Mouse (Mus musculus): ENCODE data around the gene Mmel1. TPM values are rescaled to one million over a fixed set of nuclear protein-coding genes. Genes with fewer than 3 reads are reported as not detected.

The Mmel1 gene
- polyA plus RNA-seq, 1 experiment = 0.09 TPM

DNA sequence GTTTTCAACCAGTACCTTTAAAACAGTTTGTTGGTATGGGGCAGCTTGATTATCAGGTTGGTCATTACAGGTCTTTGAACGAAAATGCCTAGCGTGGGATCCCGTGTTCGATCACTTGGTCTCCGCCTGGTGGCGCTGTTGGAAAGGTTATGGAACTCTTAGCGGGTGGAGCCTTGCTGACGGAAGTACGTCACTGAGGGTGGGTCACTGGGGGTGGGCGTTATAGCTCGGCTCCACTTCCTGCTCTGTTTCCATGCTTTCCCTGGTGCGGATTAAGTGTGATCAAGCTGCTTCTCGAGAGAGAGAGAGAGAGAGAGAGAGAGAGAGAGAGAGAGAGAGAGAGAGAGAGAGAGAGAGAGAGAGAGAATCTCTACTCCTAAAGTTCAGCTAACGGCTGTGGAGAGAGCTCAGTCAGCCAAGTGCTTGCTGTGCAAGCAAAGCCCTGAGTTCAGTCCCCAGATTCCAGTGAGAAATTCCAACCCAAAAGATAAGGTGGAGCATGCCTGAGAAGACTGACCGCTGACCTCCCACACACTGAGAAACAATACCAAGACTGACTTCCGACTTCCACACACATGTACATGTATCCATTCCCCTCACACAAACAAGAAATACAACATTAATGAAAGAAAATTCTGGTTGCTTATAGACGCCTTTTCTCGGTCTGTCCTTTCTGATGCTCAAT, 8.6 kb downstream of the Mmel1 start:
- Histone ChIP-seq H3K4me3 (replicated peaks; ENCODE audit: extremely low read depth, low read depth, low read length) (peak overlapping the region; percentile 27), H3K4me1 (ENCODE audit: control insufficient read depth, insufficient read depth, low read length) (peaks cover 2% of the 10 kb centered on the region; the same call in 1 of the 2 replicates)
- TF ChIP-seq POLR2A (IDR thresholded peaks at IDR 0.05; ENCODE audit: borderline replicate concordance, extremely low read depth, low read depth, low read length) (peak; percentile 67; the same call in 1 of the 2 replicates), CTCF (IDR thresholded peaks at IDR 0.05; ENCODE audit: insufficient read depth, low read length) (peak; percentile 94)
- 8% methylated on average over 18 of the region's 18 CpGs for WGBS
- DNase-seq = peak; percentile 92

GRCm38 (mm10) chr4:154880730-154881129, 11.3 kb downstream of the Mmel1 start:
- no peak for DNase-seq

GRCm38 (mm10) chr4:154882014-154882659, 12.8 kb downstream of the Mmel1 start:
- Histone ChIP-seq H3K4me1 (ENCODE audit: control insufficient read depth, insufficient read depth, low read length) (peaks cover 2% of the 10 kb centered on the region; the same call in 1 of the 2 replicates), H3K4me3 (replicated peaks; ENCODE audit: extremely low read depth, low read depth, low read length) (no peak overlapping the region)
- 22% methylated on average over 14 of the region's 14 CpGs for WGBS
- TF ChIP-seq CTCF (IDR thresholded peaks at IDR 0.05; ENCODE audit: insufficient read depth, low read length) (no peak), POLR2A (IDR thresholded peaks at IDR 0.05; ENCODE audit: borderline replicate concordance, extremely low read depth, low read depth, low read length) (no peak)
- no peak for DNase-seq

More at GRCm38 (mm10) chr4:154880730-154881129, 11.3 kb downstream of the Mmel1 start:
- TF ChIP-seq CTCF (IDR thresholded peaks at IDR 0.05; ENCODE audit: insufficient read depth, low read length) (no peak), POLR2A (IDR thresholded peaks at IDR 0.05; ENCODE audit: borderline replicate concordance, extremely low read depth, low read depth, low read length) (no peak)
- H3K4me1 ChIP-seq (ENCODE audit: control insufficient read depth, insufficient read depth, low read length) = peaks cover 2% of the 10 kb centered on the region; the same call in 1 of the 2 replicates
- H3K4me3 ChIP-seq (replicated peaks; ENCODE audit: extremely low read depth, low read depth, low read length) = no peak overlapping the region
- WGBS = 44% methylated on average over 6 of the region's 6 CpGs

GRCm38 (mm10) chr4:154885416-154885815, 16.0 kb downstream of the Mmel1 start:
- no peak for DNase-seq
- 75% methylated on average over 11 of the region's 11 CpGs for WGBS
- Histone ChIP-seq H3K4me1 (ENCODE audit: control insufficient read depth, insufficient read depth, low read length) (no peaks in the 10 kb centered on the region), H3K4me3 (replicated peaks; ENCODE audit: extremely low read depth, low read depth, low read length) (no peak overlapping the region)
- TF ChIP-seq CTCF (IDR thresholded peaks at IDR 0.05; ENCODE audit: insufficient read depth, low read length) = no peak
- no peak for TF ChIP-seq POLR2A (IDR thresholded peaks at IDR 0.05; ENCODE audit: borderline replicate concordance, extremely low read depth, low read depth, low read length)

GRCm38 (mm10) chr4:154886876-154887592, 17.6 kb downstream of the Mmel1 start:
- no peaks in the 10 kb centered on the region for H3K4me1 ChIP-seq (ENCODE audit: control insufficient read depth, insufficient read depth, low read length)
- 55% methylated on average over 13 of the region's 13 CpGs for WGBS
- no peak for DNase-seq
- TF ChIP-seq POLR2A (IDR thresholded peaks at IDR 0.05; ENCODE audit: borderline replicate concordance, extremely low read depth, low read depth, low read length) (no peak), CTCF (IDR thresholded peaks at IDR 0.05; ENCODE audit: insufficient read depth, low read length) (no peak)
- H3K4me3 ChIP-seq (replicated peaks; ENCODE audit: extremely low read depth, low read depth, low read length) = no peak overlapping the region

- TF ChIP-seq CTCF (IDR thresholded peaks at IDR 0.05; ENCODE audit: insufficient read depth, low read length) (no peak), POLR2A (IDR thresholded peaks at IDR 0.05; ENCODE audit: borderline replicate concordance, extremely low read depth, low read depth, low read length) (no peak)
- H3K4me1 ChIP-seq (ENCODE audit: control insufficient read depth, insufficient read depth, low read length) = no peaks in the 10 kb centered on the region
- no peak overlapping the region for H3K4me3 ChIP-seq (replicated peaks; ENCODE audit: extremely low read depth, low read depth, low read length)
- no peak for DNase-seq
- WGBS = 72% methylated on average over 15 of the region's 15 CpGs
Observed at GRCm38 (mm10) chr4:154887593-154888250, 18.3 kb downstream of the Mmel1 start.

DNA sequence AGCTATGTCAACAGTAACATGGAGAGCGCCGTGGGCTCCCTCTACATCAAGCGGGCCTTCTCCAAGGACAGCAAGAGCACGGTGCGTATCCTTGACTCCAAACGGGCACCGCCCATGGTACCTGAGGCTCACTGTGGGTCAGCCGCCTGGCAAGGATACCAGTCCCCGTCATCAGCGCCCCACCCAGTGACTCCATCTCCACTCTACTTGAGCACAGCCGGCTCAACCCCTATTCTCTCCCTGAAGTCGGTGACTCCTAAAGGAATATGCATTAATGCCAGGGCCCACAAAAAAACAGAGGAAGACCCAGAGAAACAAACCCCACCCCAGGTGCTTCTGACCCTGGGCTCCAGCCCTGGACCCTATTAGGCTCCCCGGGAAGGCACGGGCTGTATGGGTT, 21.5 kb downstream of the Mmel1 start:
- Histone ChIP-seq H3K4me3 (replicated peaks; ENCODE audit: extremely low read depth, low read depth, low read length) (no peak overlapping the region), H3K4me1 (ENCODE audit: control insufficient read depth, insufficient read depth, low read length) (no peaks in the 10 kb centered on the region)
- TF ChIP-seq CTCF (IDR thresholded peaks at IDR 0.05; ENCODE audit: insufficient read depth, low read length) (no peak), POLR2A (IDR thresholded peaks at IDR 0.05; ENCODE audit: borderline replicate concordance, extremely low read depth, low read depth, low read length) (no peak)
- 71% methylated on average over 14 of the region's 14 CpGs for WGBS
- DNase-seq = no peak

DNA sequence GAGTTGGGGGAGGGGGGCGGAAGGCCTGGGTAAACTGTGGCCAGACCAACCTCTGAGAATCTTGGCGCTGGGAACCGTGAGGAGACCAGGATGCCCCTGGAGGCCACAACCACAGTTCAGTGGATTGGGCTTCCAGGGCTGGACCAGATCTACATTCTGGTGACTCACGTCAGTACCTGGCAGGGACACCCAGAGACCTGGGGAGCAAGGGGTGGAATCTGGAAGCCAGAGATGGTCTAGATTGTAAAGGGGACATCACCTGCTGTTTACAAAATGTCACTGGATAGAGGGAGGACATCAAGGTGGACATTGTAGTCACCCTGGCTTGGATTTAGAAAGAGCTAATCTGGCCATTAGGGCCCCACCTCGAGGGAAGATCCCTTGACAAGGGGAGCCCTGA, 26.2 kb downstream of the Mmel1 start:
- WGBS = 75% methylated on average over 5 of the region's 5 CpGs
- H3K4me1 ChIP-seq (ENCODE audit: control insufficient read depth, insufficient read depth, low read length) = peaks cover 7% of the 10 kb centered on the region; the same call in 1 of the 2 replicates
- no peak for TF ChIP-seq CTCF (IDR thresholded peaks at IDR 0.05; ENCODE audit: insufficient read depth, low read length)
- no peak for TF ChIP-seq POLR2A (IDR thresholded peaks at IDR 0.05; ENCODE audit: borderline replicate concordance, extremely low read depth, low read depth, low read length)
- no peak for DNase-seq
- no peak overlapping the region for H3K4me3 ChIP-seq (replicated peaks; ENCODE audit: extremely low read depth, low read depth, low read length)
